Mouse (Mus musculus) ES-E14 (cell line): ENCODE results near the gene Eya3.

Experiments used
- CHD2 ChIP-seq: IDR thresholded peaks from 2 replicates; pipeline ENCODE4 v1.6.1; 2014; ENCODE audit warnings: mild to moderate bottlenecking, low read depth, low read length, inconsistent platforms
- HCFC1 ChIP-seq: IDR thresholded peaks from 2 replicates; pipeline ENCODE4 v1.6.1; 2012; ENCODE audit warnings: low read length, inconsistent platforms, borderline replicate concordance; ENCODE audit not compliant: insufficient read depth
- MAFK ChIP-seq: IDR thresholded peaks from 2 replicates; pipeline ENCODE4 v1.6.1; 2014; ENCODE audit warnings: mild to moderate bottlenecking, low read depth, low read length, inconsistent platforms; ENCODE audit not compliant: insufficient read depth
- ZC3H11A ChIP-seq: IDR thresholded peaks from 2 replicates; pipeline ENCODE4 v1.6.1; 2012; ENCODE audit warnings: low read depth, mild to moderate bottlenecking, inconsistent platforms, low read length, borderline replicate concordance
- ZNF384 ChIP-seq: IDR thresholded peaks from 2 replicates; pipeline ENCODE4 v1.6.1; 2012; ENCODE audit warnings: low read depth, low read length, inconsistent platforms

DNA sequence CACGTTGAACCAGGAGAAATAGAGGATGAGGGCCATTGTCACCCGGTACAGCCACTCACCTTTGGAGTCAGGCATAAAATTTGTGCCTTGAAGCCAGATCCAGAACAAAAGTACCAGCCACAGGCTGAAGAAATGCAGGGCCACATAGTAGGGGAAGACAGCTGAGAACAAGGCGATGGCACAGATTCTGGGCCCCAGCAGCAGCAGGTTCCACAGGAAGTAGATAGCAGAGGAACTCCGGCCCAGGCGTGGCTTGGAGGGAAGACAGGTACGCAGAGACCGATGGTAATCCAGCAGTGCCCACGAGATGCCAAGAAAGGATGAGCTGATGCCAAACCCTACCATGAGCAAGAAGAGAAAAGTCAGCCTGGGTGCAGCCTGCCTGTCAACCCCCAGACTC is 89.4 kb downstream of the Eya3 start:
- TF ChIP-seq MAFK (no peak), ZNF384 (no peak), ZC3H11A (no peak), CHD2 (no peak), HCFC1 (no peak)
